Mouse (Mus musculus): ENCODE results near the gene Sapcd2.

- TF ChIP-seq CTCF (IDR thresholded peaks at IDR 0.05; ENCODE audit: control insufficient read depth, insufficient read depth, insufficient read length) (no peak), CEBPB (IDR thresholded peaks at IDR 0.05; ENCODE audit: low read depth) (no peak), MYOG (IDR thresholded peaks at IDR 0.05; ENCODE audit: control insufficient read depth, extremely low read depth, insufficient read length) (no peak), USF1 (IDR thresholded peaks at IDR 0.05; ENCODE audit: low read depth) (no peak), MAX (IDR thresholded peaks at IDR 0.05) (no peak), FOSL1 (IDR thresholded peaks at IDR 0.05; ENCODE audit: insufficient read depth, low read length, poor library complexity, severe bottlenecking) (no peak)
Observed at GRCm38 (mm10) chr2:25364313-25364712, 7.8 kb upstream of the Sapcd2 start.

Data from C2C12 (cell line).